Mouse (Mus musculus) liver, embryonic 12.5 days (tissue): ENCODE measurements around the gene Pomt1. TPM values are rescaled to one million over a fixed set of nuclear protein-coding genes. Genes with fewer than 3 reads are reported as not detected.

ENCODE experiments used
- ATAC-seq: fragments of 200-750 bp; cut with Nextera tagmentation; 2 replicates; pipeline ENCODE4 v1.8.0; 2017; ENCODE audit warnings: moderate number of reproducible peaks, mild to moderate bottlenecking, moderate library complexity
- H3K27ac ChIP-seq: fragments of 300-500 bp; sonication (generic); 2 replicates; pipeline ENCODE4 v1.5.1; 2016; ENCODE audit warnings: mild to moderate bottlenecking
- H3K27me3 ChIP-seq: fragments of 300-500 bp; sonication (generic); replicated peaks from 2 replicates; pipeline ENCODE4 v1.6.1; 2016; ENCODE audit warnings: mild to moderate bottlenecking, moderate library complexity
- H3K36me3 ChIP-seq: fragments of 300-500 bp; sonication (generic); 2 replicates; pipeline ENCODE4 v1.6.1; 2016; ENCODE audit warnings: mild to moderate bottlenecking, moderate library complexity
- H3K4me1 ChIP-seq: fragments of 300-500 bp; sonication (generic); 2 replicates; pipeline ENCODE4 v1.6.1; 2016
- H3K4me2 ChIP-seq: fragments of 300-500 bp; sonication (generic); 2 replicates; pipeline ENCODE4 v1.6.1; 2016; ENCODE audit warnings: mild to moderate bottlenecking, moderate library complexity
- H3K4me3 ChIP-seq: fragments of 300-500 bp; sonication (generic); 2 replicates; pipeline ENCODE4 v1.5.1; 2016; ENCODE audit warnings: mild to moderate bottlenecking, moderate library complexity
- H3K9ac ChIP-seq: fragments of 300-500 bp; sonication (generic); 2 replicates; pipeline ENCODE4 v1.6.1; 2016; ENCODE audit warnings: mild to moderate bottlenecking, moderate library complexity
- H3K9me3 ChIP-seq: fragments of 300-500 bp; sonication (generic); replicated peaks from 2 replicates; pipeline ENCODE4 v1.6.1; 2016; ENCODE audit warnings: mild to moderate bottlenecking, moderate library complexity
- WGBS: fragments of 180-500 bp; shearing (Covaris S2); methylation state at CpG from one replicate; pipeline ENCODE4 v1.1.7; 2016; ENCODE audit not compliant: insufficient replicate concordance; 5-methylcytosine and 5-hydroxymethylcytosine counted together
- polyA plus RNA-seq: library from polyadenylated mRNA; unstranded; fragments of >200 nt; fragmentation: Nextera tagmentation; extraction: Ambion mirVana; gene quantifications from 2 replicates; pipeline ENCODE4 v1.2.1, GENCODE M21; 2016

The Pomt1 gene
- polyA plus RNA-seq, 1 experiment from 2014 or later: 20.0 TPM

GRCm38 (mm10) chr2:32207682-32208081, 28.7 kb upstream of the Pomt1 start:
- no peaks in the 10 kb centered on the region for H3K4me1 ChIP-seq
- no peak overlapping the region for H3K4me2 ChIP-seq
- no peak overlapping the region for H3K9ac ChIP-seq
- H3K36me3 ChIP-seq: peaks cover 100% of the 10 kb centered on the region
- no peak overlapping the region for H3K27ac ChIP-seq
- H3K9me3 ChIP-seq: no peaks in the 10 kb centered on the region
- no peaks in the 10 kb centered on the region for H3K27me3 ChIP-seq
- WGBS: 88% methylated on average over 1 of the region's 1 CpGs
- no peak for ATAC-seq
- H3K4me3 ChIP-seq: no peak overlapping the region

GRCm38 (mm10) chr2:32211689-32212088, 24.7 kb upstream of the Pomt1 start:
- 83% methylated on average over 8 of the region's 8 CpGs for WGBS

GRCm38 (mm10) chr2:32213000-32213399, 23.4 kb upstream of the Pomt1 start:
- H3K4me2 ChIP-seq: no peak overlapping the region
- H3K4me3 ChIP-seq: no peak overlapping the region
- 93% methylated on average over 10 of the region's 10 CpGs for WGBS
- H3K27me3 ChIP-seq: no peaks in the 10 kb centered on the region
- peaks cover 100% of the 10 kb centered on the region for H3K36me3 ChIP-seq
- H3K4me1 ChIP-seq: no peaks in the 10 kb centered on the region
- H3K9ac ChIP-seq: no peak overlapping the region
- H3K27ac ChIP-seq: no peak overlapping the region
- no peaks in the 10 kb centered on the region for H3K9me3 ChIP-seq
- ATAC-seq: no peak

More at GRCm38 (mm10) chr2:32211689-32212088, 24.7 kb upstream of the Pomt1 start:
- H3K27me3 ChIP-seq: no peaks in the 10 kb centered on the region
- peaks cover 100% of the 10 kb centered on the region for H3K36me3 ChIP-seq
- H3K4me3 ChIP-seq: no peak overlapping the region
- H3K9ac ChIP-seq: no peak overlapping the region
- H3K9me3 ChIP-seq: no peaks in the 10 kb centered on the region
- no peak overlapping the region for H3K27ac ChIP-seq
- no peaks in the 10 kb centered on the region for H3K4me1 ChIP-seq
- no peak for ATAC-seq
- H3K4me2 ChIP-seq: no peak overlapping the region

GRCm38 (mm10) chr2:32215576-32215975, 20.8 kb upstream of the Pomt1 start:
- no peaks in the 10 kb centered on the region for H3K9me3 ChIP-seq
- no peak overlapping the region for H3K4me2 ChIP-seq
- H3K4me1 ChIP-seq: no peaks in the 10 kb centered on the region
- no peaks in the 10 kb centered on the region for H3K27me3 ChIP-seq
- H3K9ac ChIP-seq: no peak overlapping the region
- WGBS: 85% methylated on average over 10 of the region's 10 CpGs
- no peak overlapping the region for H3K27ac ChIP-seq
- H3K36me3 ChIP-seq: peaks cover 100% of the 10 kb centered on the region
- ATAC-seq: no peak
- no peak overlapping the region for H3K4me3 ChIP-seq

GRCm38 (mm10) chr2:32216506-32216905, 19.9 kb upstream of the Pomt1 start:
- Histone ChIP-seq H3K36me3 (peaks cover 100% of the 10 kb centered on the region), H3K9me3 (no peaks in the 10 kb centered on the region), H3K4me3 (no peak overlapping the region), H3K9ac (no peak overlapping the region), H3K27ac (no peak overlapping the region), H3K4me2 (no peak overlapping the region), H3K4me1 (no peaks in the 10 kb centered on the region), H3K27me3 (no peaks in the 10 kb centered on the region)
- 88% methylated on average over 10 of the region's 10 CpGs for WGBS
- ATAC-seq: no peak

- H3K27me3 ChIP-seq: no peaks in the 10 kb centered on the region
- no peak overlapping the region for H3K27ac ChIP-seq
- no peaks in the 10 kb centered on the region for H3K9me3 ChIP-seq
- ATAC-seq: no peak
- H3K4me2 ChIP-seq: no peak overlapping the region
- H3K36me3 ChIP-seq: peaks cover 100% of the 10 kb centered on the region
- no peaks in the 10 kb centered on the region for H3K4me1 ChIP-seq
- 84% methylated on average over 8 of the region's 8 CpGs for WGBS
- no peak overlapping the region for H3K4me3 ChIP-seq
- H3K9ac ChIP-seq: no peak overlapping the region
Observed at GRCm38 (mm10) chr2:32217656-32218055, 18.7 kb upstream of the Pomt1 start.

GRCm38 (mm10) chr2:32218113-32218512, 18.3 kb upstream of the Pomt1 start:
- no peak for ATAC-seq
- Histone ChIP-seq H3K4me1 (no peaks in the 10 kb centered on the region), H3K27ac (no peak overlapping the region), H3K36me3 (peaks cover 100% of the 10 kb centered on the region), H3K27me3 (no peaks in the 10 kb centered on the region), H3K4me2 (no peak overlapping the region), H3K4me3 (no peak overlapping the region), H3K9me3 (no peaks in the 10 kb centered on the region), H3K9ac (no peak overlapping the region)
- 91% methylated on average over 5 of the region's 5 CpGs for WGBS

DNA sequence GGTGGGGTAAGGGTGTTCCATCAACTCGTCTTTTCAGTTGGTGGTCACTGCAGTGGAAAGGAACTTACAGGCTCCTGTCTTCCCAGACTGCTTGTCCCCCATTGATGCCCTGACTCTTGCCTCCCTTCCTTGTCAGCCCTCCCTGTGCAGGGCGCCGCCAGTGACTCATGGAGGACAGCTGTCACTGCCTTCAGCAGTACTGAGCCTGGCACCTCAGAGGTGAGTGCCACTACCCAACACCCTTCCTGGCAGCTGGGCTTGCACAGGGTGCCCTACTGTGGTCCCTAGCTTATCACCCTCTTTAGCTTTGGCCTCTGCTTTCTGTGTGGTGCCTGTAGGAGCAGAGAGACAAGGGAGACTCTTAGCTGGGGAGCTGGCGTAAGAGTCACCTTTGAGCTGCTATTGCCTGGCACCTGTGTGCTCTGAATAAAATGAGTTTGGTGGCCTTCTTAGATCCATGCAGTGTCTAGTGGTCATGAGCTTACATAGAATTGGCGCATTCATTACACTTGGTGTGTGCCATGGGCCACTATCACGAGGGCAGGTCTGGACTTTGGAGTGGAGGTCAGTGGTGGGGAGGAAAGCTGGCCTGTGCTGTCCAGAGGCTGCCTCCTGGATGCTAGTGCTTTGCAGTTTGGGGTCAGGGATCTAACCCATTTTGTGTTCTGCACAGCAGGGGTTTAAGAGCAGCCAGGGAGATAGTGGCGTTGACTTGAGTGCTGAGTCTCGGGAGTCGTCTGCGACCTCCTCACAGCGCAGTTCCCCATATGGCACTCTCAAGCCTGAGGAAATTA, 17.7 kb upstream of the Pomt1 start:
- Histone ChIP-seq H3K4me1 (no peaks in the 10 kb centered on the region), H3K4me2 (no peak overlapping the region), H3K4me3 (no peak overlapping the region), H3K36me3 (peaks cover 100% of the 10 kb centered on the region), H3K9ac (no peak overlapping the region), H3K27ac (no peak overlapping the region), H3K27me3 (no peaks in the 10 kb centered on the region), H3K9me3 (no peaks in the 10 kb centered on the region)
- ATAC-seq: no peak
- WGBS: 90% methylated on average over 11 of the region's 11 CpGs

GRCm38 (mm10) chr2:32219501-32219900, 16.9 kb upstream of the Pomt1 start:
- no peak overlapping the region for H3K9ac ChIP-seq
- no peak for ATAC-seq
- H3K27me3 ChIP-seq: no peaks in the 10 kb centered on the region
- no peaks in the 10 kb centered on the region for H3K4me1 ChIP-seq
- H3K4me2 ChIP-seq: no peak overlapping the region
- H3K27ac ChIP-seq: no peak overlapping the region
- H3K36me3 ChIP-seq: peaks cover 100% of the 10 kb centered on the region
- H3K9me3 ChIP-seq: no peaks in the 10 kb centered on the region
- H3K4me3 ChIP-seq: no peak overlapping the region
- 90% methylated on average over 14 of the region's 14 CpGs for WGBS

- H3K4me1 ChIP-seq: no peaks in the 10 kb centered on the region
- H3K36me3 ChIP-seq: peaks cover 100% of the 10 kb centered on the region
- 82% methylated on average over 6 of the region's 6 CpGs for WGBS
- H3K9ac ChIP-seq: no peak overlapping the region
- H3K27me3 ChIP-seq: no peaks in the 10 kb centered on the region
- no peak overlapping the region for H3K4me3 ChIP-seq
- no peaks in the 10 kb centered on the region for H3K9me3 ChIP-seq
- H3K4me2 ChIP-seq: no peak overlapping the region
- ATAC-seq: no peak
- no peak overlapping the region for H3K27ac ChIP-seq
Observed at GRCm38 (mm10) chr2:32220021-32220420, 16.4 kb upstream of the Pomt1 start.

DNA sequence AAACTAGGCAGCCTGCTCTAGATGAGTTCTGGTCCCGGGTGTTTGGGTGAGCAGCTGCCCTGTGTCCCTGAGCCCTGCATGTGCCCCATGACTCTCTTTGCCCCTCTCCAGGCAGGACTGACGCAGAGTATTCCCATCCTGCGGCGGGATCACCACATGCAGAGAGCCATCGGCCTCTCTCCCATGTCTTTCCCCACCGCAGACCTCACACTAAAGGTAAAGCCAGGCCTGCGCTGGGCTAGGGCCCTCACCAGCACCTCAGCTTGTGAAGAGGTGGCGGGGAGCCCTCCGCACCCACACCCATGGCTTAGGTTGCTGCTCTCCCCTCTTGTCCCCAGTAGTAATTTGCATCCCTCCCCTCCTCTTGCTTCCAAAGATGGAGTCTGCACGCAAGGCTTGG, 15.4 kb upstream of the Pomt1 start:
- no peaks in the 10 kb centered on the region for H3K9me3 ChIP-seq
- no peaks in the 10 kb centered on the region for H3K4me1 ChIP-seq
- H3K36me3 ChIP-seq: peaks cover 100% of the 10 kb centered on the region
- ATAC-seq: no peak
- no peak overlapping the region for H3K9ac ChIP-seq
- 87% methylated on average over 10 of the region's 10 CpGs for WGBS
- H3K27ac ChIP-seq: no peak overlapping the region
- no peak overlapping the region for H3K4me3 ChIP-seq
- no peaks in the 10 kb centered on the region for H3K27me3 ChIP-seq
- H3K4me2 ChIP-seq: no peak overlapping the region

- Histone ChIP-seq H3K4me2 (no peak overlapping the region), H3K27me3 (no peaks in the 10 kb centered on the region), H3K36me3 (peaks cover 100% of the 10 kb centered on the region), H3K27ac (no peak overlapping the region), H3K4me1 (no peaks in the 10 kb centered on the region), H3K9ac (no peak overlapping the region), H3K4me3 (no peak overlapping the region), H3K9me3 (no peaks in the 10 kb centered on the region)
- WGBS: 78% methylated on average over 7 of the region's 7 CpGs
- no peak for ATAC-seq
Observed at GRCm38 (mm10) chr2:32221577-32221976, 14.8 kb upstream of the Pomt1 start.

DNA sequence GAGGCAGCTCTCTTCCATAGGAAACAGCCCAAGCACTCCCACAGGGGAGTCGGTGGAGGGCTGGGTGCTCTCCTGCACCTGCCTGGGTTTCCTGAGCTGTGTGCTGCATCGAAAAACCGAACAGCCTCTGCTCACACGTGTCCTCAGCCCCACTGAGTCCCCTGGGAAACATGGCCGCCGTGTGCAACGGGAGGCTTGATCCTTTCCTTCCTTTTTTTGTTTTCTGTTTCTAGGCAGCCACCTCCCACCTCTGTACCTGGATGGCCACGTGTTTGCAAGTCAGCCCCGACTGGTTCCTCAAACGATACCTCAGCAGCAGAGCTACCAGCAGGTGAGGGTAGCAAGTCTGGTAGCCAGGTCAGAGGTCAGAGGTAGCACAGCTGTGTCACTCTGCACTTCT, 14.3 kb upstream of the Pomt1 start:
- Histone ChIP-seq H3K9me3 (no peaks in the 10 kb centered on the region), H3K27me3 (no peaks in the 10 kb centered on the region), H3K4me2 (no peak overlapping the region), H3K27ac (no peak overlapping the region), H3K9ac (no peak overlapping the region), H3K4me1 (no peaks in the 10 kb centered on the region), H3K4me3 (no peak overlapping the region), H3K36me3 (peaks cover 100% of the 10 kb centered on the region)
- ATAC-seq: no peak
- 79% methylated on average over 10 of the region's 10 CpGs for WGBS
